Mouse (Mus musculus) heart, embryonic 11.5 days (tissue): ENCODE measurements around the gene Tmem185b. TPM values are rescaled to one million over a fixed set of nuclear protein-coding genes. Genes with fewer than 3 reads are reported as not detected.
A peak's percentile ranks its signal among the peaks of the same experiment; 100 is the strongest.

Experiments used
- ATAC-seq: fragments of 200-750 bp; cut with Nextera tagmentation; replicated peaks from 2 replicates; pipeline ENCODE4 v1.8.0; 2017; ENCODE audit warnings: moderate library complexity; ENCODE audit not compliant: insufficient number of reproducible peaks, low FRiP score, low TSS enrichment
- H3K27ac ChIP-seq: fragments of 300-500 bp; sonication (generic); 2 replicates; pipeline ENCODE4 v1.5.1; 2014; ENCODE audit warnings: mild to moderate bottlenecking, low read depth, low read length
- H3K27me3 ChIP-seq: fragments of 300-500 bp; sonication (generic); 2 replicates; pipeline ENCODE4 v1.6.1; 2014; ENCODE audit warnings: mild to moderate bottlenecking, low read length, mixed read lengths; ENCODE audit not compliant: control insufficient read depth, insufficient read depth
- H3K36me3 ChIP-seq: fragments of 300-500 bp; sonication (generic); 2 replicates; pipeline ENCODE4 v1.6.1; 2014; ENCODE audit warnings: mild to moderate bottlenecking, low read length, moderate library complexity, mixed read lengths; ENCODE audit not compliant: control insufficient read depth, insufficient read depth
- H3K4me1 ChIP-seq: fragments of 300-500 bp; sonication (generic); 2 replicates; pipeline ENCODE4 v1.6.1; 2014; ENCODE audit warnings: low read length; ENCODE audit not compliant: control insufficient read depth, insufficient read depth
- H3K4me2 ChIP-seq: fragments of 300-500 bp; sonication (generic); 2 replicates; pipeline ENCODE4 v1.6.1; 2014; ENCODE audit warnings: mild to moderate bottlenecking, moderate library complexity
- H3K4me3 ChIP-seq: fragments of 300-500 bp; sonication (generic); 2 replicates; pipeline ENCODE4 v1.5.1; 2014; ENCODE audit warnings: low read depth, low read length
- H3K9ac ChIP-seq: fragments of 300-500 bp; sonication (generic); 2 replicates; pipeline ENCODE4 v1.6.1; 2014; ENCODE audit warnings: mild to moderate bottlenecking, low read depth, low read length, moderate library complexity
- H3K9me3 ChIP-seq: fragments of 300-500 bp; sonication (generic); replicated peaks from 2 replicates; pipeline ENCODE4 v1.6.1; 2016; ENCODE audit warnings: low read length; ENCODE audit not compliant: control insufficient read depth
- WGBS: fragments of 180-500 bp; shearing (Covaris S2); extraction: QIAGEN DNeasy Blood & Tissue Kit; methylation state at CpG from one replicate; pipeline ENCODE4 v1.1.7; 2014; ENCODE audit not compliant: insufficient replicate concordance; 5-methylcytosine and 5-hydroxymethylcytosine counted together
- polyA plus RNA-seq: library from polyadenylated mRNA; unstranded; fragments of >200 nt; fragmentation: Nextera tagmentation; extraction: Ambion mirVana; gene quantifications from 2 replicates; pipeline ENCODE4 v1.2.1, GENCODE M21; 2014

Gene Tmem185b
- polyA plus RNA-seq, 1 experiment from 2014 or later = 23.1 TPM

DNA sequence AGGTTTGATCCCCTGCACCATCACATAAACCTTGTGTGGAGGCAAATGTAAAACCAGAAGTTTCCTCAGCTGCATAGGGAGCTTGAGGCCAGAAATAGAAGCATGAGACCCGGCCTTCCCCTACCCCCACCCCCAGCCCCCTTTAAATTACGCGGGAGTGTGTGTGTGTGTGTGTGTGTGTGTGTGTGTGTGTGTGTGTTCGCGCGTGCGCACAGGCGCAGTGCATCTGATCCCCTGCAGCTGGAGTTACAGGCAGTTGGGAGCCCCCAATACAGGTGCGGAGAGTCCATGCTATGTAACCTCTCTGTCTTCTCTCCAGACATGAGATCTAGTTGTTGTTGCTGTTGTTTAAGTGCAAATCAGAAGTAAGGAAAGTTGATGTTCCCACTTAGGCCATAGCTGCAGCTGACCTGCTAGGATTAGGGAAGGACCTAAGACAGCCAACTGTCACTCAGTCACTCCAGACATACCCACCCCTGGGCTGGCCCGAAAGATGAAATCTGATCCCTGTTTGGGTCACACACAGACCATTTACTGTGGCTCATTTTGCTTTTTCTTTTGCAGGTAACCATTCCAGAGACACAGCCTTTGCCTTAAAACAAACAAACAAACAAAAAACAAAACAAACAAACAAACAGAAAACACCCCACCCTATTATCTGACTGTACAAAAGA lies 37.9 kb upstream of the Tmem185b start:
- no peak for ATAC-seq
- Histone ChIP-seq H3K4me1 (peaks cover 41% of the 10 kb centered on the region), H3K36me3 (no peaks in the 10 kb centered on the region), H3K27me3 (no peaks in the 10 kb centered on the region), H3K9me3 (no peaks in the 10 kb centered on the region), H3K4me2 (no peak overlapping the region), H3K9ac (no peak overlapping the region), H3K27ac (no peak overlapping the region), H3K4me3 (no peak overlapping the region)
- 45% methylated on average over 10 of the region's 10 CpGs for WGBS

DNA sequence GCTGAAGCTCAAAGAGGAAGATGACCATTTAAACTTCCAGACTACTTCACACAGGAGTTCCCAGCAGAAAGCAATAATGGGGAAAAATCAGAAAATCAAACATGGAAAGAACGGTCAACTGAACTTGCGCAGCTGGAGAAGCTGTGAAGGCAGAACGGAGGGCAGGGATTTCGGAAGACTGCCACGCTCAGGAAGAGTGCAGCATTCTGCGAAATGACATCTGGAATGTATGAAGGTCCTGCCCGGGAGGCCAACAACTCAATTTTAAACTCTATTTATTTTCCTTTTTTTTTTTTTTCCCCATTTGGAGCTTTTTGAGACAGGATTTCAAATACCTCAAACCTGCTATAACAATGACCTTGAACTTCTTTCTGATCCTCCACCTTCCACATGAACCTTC lies 35.2 kb upstream of the Tmem185b start:
- Histone ChIP-seq H3K9ac (no peak overlapping the region), H3K4me1 (peaks cover 45% of the 10 kb centered on the region), H3K36me3 (no peaks in the 10 kb centered on the region), H3K4me2 (no peak overlapping the region), H3K27ac (no peak overlapping the region), H3K4me3 (no peak overlapping the region), H3K9me3 (no peaks in the 10 kb centered on the region), H3K27me3 (no peaks in the 10 kb centered on the region)
- WGBS = 79% methylated on average over 7 of the region's 7 CpGs
- no peak for ATAC-seq

DNA sequence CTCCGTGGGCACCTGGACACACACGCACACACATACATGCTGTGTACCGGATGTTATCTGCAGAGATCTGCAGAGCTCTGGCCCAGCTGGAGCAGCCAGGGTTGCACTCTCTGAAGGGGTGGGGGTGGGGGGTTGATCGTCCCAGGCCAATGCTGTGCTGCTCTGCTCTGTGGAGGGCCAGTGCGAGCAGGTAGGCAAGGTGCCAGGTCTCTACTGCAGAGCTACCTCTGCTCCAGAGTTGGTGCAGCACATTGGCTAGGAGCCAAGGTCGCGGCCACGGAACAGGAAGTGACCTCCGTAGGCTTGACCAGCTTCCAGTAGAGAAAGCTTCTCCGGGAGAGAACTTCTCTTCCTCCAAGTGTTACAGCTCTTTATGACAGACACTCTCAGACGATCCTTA lies 33.9 kb upstream of the Tmem185b start:
- Histone ChIP-seq H3K4me1 (peaks cover 37% of the 10 kb centered on the region), H3K4me3 (no peak overlapping the region), H3K27me3 (no peaks in the 10 kb centered on the region), H3K27ac (0 out of 2 replicates have a peak overlapping the region, but pooled peaks have one; percentile 41), H3K36me3 (no peaks in the 10 kb centered on the region), H3K9ac (0 out of 2 replicates have a peak overlapping the region, but pooled peaks have one; percentile 22), H3K9me3 (no peaks in the 10 kb centered on the region), H3K4me2 (peak overlapping the region; percentile 37)
- 29% methylated on average over 11 of the region's 11 CpGs for WGBS
- ATAC-seq = peak; percentile 68

DNA sequence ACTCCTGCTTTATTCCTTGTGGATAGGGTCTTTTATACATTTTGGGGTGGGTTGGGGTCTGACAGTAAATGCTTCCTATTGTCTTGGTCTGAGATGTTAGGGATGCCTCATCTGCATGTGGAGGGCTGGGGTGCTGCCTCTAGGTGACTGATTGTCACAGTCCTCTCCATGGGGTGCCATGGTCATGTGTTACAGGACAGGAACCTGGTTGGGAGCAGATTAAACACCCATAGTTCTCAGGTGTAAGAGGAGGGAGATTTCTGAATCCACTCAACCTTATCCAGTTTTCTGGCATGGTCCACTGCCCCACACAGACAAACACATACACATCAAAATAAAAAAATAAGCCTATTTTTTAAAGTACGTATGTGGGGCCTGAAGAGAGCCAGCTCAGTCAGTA lies 33.5 kb upstream of the Tmem185b start:
- H3K36me3 ChIP-seq = no peaks in the 10 kb centered on the region
- no peaks in the 10 kb centered on the region for H3K9me3 ChIP-seq
- WGBS = 74% methylated on average over 1 of the region's 1 CpGs
- H3K27me3 ChIP-seq = no peaks in the 10 kb centered on the region
- H3K4me2 ChIP-seq = peak overlapping the region; percentile 37
- no peak overlapping the region for H3K4me3 ChIP-seq
- H3K4me1 ChIP-seq = peaks cover 37% of the 10 kb centered on the region
- no peak overlapping the region for H3K27ac ChIP-seq
- no peak overlapping the region for H3K9ac ChIP-seq
- no peak for ATAC-seq

DNA sequence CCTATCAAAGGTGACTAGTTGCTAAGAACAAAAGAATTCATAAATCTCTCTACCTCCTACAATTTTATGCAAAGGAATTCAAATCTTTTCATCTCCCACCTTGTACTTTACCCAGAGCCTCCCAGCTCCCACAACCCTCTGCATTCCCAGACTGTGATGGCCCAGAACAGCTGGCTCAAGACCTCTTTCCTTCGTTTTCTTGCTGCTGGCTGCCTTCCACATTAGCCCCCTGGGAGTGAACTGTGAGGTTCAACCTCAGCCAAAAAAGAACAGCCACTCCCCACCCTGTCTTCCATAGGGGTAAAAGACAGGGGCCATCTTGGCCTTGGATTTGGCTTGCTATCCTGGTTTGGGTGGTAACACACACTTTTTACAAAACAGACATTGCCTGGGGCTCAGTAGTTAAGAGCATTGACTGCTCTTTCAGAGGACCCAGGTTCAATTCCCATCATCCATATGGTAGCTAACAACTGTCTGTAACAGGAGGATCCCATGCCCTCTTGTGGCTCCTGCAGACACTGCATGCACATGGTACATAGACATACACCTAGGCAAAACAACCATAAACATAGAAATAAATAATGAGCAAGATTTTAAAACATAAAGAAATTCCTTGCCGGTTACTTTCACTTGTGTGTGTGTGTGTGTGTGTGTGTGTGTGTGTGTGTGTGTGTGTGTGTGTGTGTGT lies 31.8 kb upstream of the Tmem185b start:
- no peak for ATAC-seq
- WGBS = 67% methylated on average over 2 of the region's 2 CpGs
- H3K9ac ChIP-seq = no peak overlapping the region
- H3K4me3 ChIP-seq = no peak overlapping the region
- no peaks in the 10 kb centered on the region for H3K9me3 ChIP-seq
- H3K4me1 ChIP-seq = peaks cover 41% of the 10 kb centered on the region
- no peaks in the 10 kb centered on the region for H3K36me3 ChIP-seq
- H3K27ac ChIP-seq = no peak overlapping the region
- H3K27me3 ChIP-seq = no peaks in the 10 kb centered on the region
- no peak overlapping the region for H3K4me2 ChIP-seq

DNA sequence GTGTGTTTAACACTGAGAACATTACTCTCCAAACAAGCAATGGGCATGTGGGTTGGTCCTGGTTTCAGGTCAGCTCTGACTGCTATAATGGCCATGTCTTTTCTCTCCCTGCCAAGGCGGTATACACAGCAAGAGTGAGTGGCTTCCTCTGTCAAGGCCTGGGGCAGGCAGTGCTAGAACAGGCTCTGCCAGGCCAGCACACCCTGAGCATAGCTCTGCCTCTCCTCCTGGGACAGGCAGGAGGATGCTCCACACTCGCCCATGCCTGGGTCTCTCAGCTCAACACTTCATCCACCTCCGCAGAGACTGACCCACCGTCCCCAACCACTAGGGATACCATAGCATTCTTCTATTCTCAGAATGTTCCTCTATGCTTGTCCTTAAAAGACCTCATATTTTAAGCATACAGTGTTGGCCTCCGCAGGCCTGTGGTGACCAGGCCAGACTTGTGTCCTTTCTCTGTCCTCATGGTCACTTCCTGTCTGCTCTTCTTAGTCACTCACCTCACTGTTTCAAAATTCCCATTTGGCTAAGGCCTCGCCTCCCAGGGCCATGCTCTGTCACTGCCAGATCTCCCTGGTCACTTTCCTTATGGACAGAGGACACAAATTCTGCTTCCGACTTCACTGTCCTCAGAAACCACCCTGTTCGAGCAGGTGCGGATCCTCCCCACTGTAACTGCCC lies 31.1 kb upstream of the Tmem185b start:
- peaks cover 39% of the 10 kb centered on the region for H3K4me1 ChIP-seq
- WGBS = 88% methylated on average over 9 of the region's 9 CpGs

DNA sequence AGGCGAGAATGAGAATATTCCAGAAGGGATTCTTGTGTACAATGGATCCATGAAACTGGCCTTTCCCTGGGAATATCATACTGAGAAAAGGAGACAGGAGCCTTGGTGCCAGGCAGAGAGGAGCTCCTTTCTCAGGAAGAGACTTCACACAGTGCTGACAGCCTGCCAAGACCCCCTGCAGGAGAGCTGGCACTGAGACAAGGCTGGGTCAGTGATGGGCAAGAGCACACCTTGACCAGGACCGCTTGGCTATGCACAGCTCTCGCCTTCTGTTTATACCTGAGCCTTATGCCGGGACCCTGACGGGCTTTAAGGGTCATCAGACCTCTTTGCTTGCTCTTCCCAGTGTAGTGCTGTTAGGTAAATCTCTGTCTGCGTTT lies 30.6 kb upstream of the Tmem185b start:
- H3K36me3 ChIP-seq = peaks cover 1% of the 10 kb centered on the region; the same call in 1 of the 2 replicates
- no peak overlapping the region for H3K4me3 ChIP-seq
- ATAC-seq = no peak
- H3K4me1 ChIP-seq = peaks cover 39% of the 10 kb centered on the region
- H3K27me3 ChIP-seq = no peaks in the 10 kb centered on the region
- no peak overlapping the region for H3K4me2 ChIP-seq
- H3K9me3 ChIP-seq = no peaks in the 10 kb centered on the region
- no peak overlapping the region for H3K27ac ChIP-seq
- 87% methylated on average over 6 of the region's 6 CpGs for WGBS
- H3K9ac ChIP-seq = no peak overlapping the region

More for the DNA sequence above, 31.1 kb upstream of the Tmem185b start:
- H3K9me3 ChIP-seq = no peaks in the 10 kb centered on the region
- no peak overlapping the region for H3K9ac ChIP-seq
- H3K4me3 ChIP-seq = no peak overlapping the region
- ATAC-seq = no peak
- H3K36me3 ChIP-seq = no peaks in the 10 kb centered on the region
- no peaks in the 10 kb centered on the region for H3K27me3 ChIP-seq
- H3K27ac ChIP-seq = no peak overlapping the region
- no peak overlapping the region for H3K4me2 ChIP-seq

DNA sequence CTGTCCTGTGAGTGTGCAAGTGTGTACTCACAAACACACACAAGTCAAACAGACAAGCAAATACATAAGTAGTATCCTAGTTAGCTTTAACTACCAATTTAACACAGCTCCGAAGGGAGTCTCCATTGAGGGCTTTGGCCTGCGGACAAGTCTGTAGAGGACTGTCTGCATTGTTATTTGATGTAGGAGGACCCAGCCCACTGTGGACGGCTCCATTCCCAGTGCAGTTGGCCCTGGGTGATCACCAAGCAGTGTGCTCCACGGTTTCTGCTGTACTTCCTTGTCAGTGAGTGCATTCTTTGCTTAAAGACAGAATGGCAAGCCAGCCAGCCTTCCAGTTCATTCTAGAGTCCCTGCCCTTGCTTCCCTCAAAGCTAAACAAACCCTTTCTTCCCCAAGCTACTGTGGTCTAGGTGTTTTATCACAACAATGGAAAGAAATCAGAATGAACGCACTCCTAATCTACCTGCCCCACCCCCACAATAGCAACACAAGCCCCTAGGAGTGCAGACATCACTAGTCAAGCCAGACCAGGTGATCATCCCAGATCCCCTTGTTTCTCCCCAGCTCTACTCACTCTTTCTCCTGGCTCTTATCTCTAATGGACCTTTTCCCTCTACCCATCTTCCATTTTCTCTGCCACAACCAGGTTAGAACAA lies 28.5 kb upstream of the Tmem185b start:
- Histone ChIP-seq H3K4me2 (no peak overlapping the region), H3K9me3 (no peaks in the 10 kb centered on the region), H3K27ac (0 out of 2 replicates have a peak overlapping the region, but pooled peaks have one; percentile 15), H3K27me3 (no peaks in the 10 kb centered on the region), H3K9ac (no peak overlapping the region), H3K4me3 (no peak overlapping the region), H3K36me3 (peaks cover 9% of the 10 kb centered on the region; the same call in 1 of the 2 replicates), H3K4me1 (peaks cover 39% of the 10 kb centered on the region)
- no peak for ATAC-seq
- 68% methylated on average over 5 of the region's 5 CpGs for WGBS
